Mouse (Mus musculus) stomach, embryonic 14.5 days (tissue): ENCODE data around the gene Gm49396. TPM values are rescaled to one million over a fixed set of nuclear protein-coding genes. Genes with fewer than 3 reads are reported as not detected.

Experiments
- ATAC-seq: fragments of 200-750 bp; cut with Nextera tagmentation; 2 replicates; pipeline ENCODE4 v1.8.0; 2017; ENCODE audit warnings: low read depth, moderate TSS enrichment; ENCODE audit not compliant: insufficient number of reproducible peaks, insufficient read depth, low FRiP score
- H3K27ac ChIP-seq: fragments of 300-500 bp; sonication (generic); 2 replicates; pipeline ENCODE4 v1.5.1; 2014; ENCODE audit warnings: mild to moderate bottlenecking, low read length, moderate library complexity, mixed read lengths
- H3K27me3 ChIP-seq: fragments of 300-500 bp; sonication (generic); 2 replicates; pipeline ENCODE4 v1.6.1; 2014; ENCODE audit warnings: low read length, control low read depth, mixed read lengths; ENCODE audit not compliant: control insufficient read depth, insufficient read depth
- H3K36me3 ChIP-seq: fragments of 300-500 bp; sonication (generic); 2 replicates; pipeline ENCODE4 v1.6.1; 2014; ENCODE audit warnings: mild to moderate bottlenecking, control low read depth, low read length, moderate library complexity, mixed read lengths; ENCODE audit not compliant: control insufficient read depth, insufficient read depth
- H3K4me1 ChIP-seq: fragments of 300-500 bp; sonication (generic); 2 replicates; pipeline ENCODE4 v1.6.1; 2014; ENCODE audit warnings: low read length, control low read depth, mixed read lengths; ENCODE audit not compliant: control insufficient read depth, insufficient read depth
- H3K4me2 ChIP-seq: fragments of 300-500 bp; sonication (generic); replicated peaks from 2 replicates; pipeline ENCODE4 v1.6.1; 2014; ENCODE audit warnings: low read depth, low read length, control low read depth
- H3K4me3 ChIP-seq: fragments of 300-500 bp; sonication (generic); 2 replicates; pipeline ENCODE4 v1.5.1; 2014; ENCODE audit warnings: low read depth, low read length, control low read depth
- H3K9ac ChIP-seq: fragments of 300-500 bp; sonication (generic); replicated peaks from 2 replicates; pipeline ENCODE4 v1.6.1; 2014; ENCODE audit warnings: low read depth, mild to moderate bottlenecking, control low read depth, low read length, moderate library complexity, mixed read lengths
- H3K9me3 ChIP-seq: fragments of 300-500 bp; sonication (generic); 2 replicates; pipeline ENCODE4 v1.6.1; 2016; ENCODE audit warnings: low read depth, low read length, control low read depth; ENCODE audit not compliant: control insufficient read depth
- WGBS: fragments of 180-500 bp; shearing (Covaris S2); extraction: QIAGEN DNeasy Blood & Tissue Kit; methylation state at CpG from one replicate; pipeline ENCODE4 v1.1.7; 2014; 5-methylcytosine and 5-hydroxymethylcytosine counted together
- polyA plus RNA-seq: library from polyadenylated mRNA; unstranded; fragments of >200 nt; fragmentation: Nextera tagmentation; extraction: Ambion mirVana; gene quantifications from 2 replicates; pipeline ENCODE4 v1.2.1, GENCODE M21; 2014

Gene Gm49396
- polyA plus RNA-seq, 1 experiment from 2014 or later: 10.0 TPM

- ATAC-seq: peak; percentile 6
- 1% methylated on average over 65 of the region's 67 CpGs for WGBS
- Histone ChIP-seq H3K9me3 (no peaks in the 10 kb centered on the region), H3K4me1 (peaks cover 17% of the 10 kb centered on the region; the same call in 1 of the 2 replicates), H3K27ac (peak overlapping the region; percentile 91), H3K27me3 (no peaks in the 10 kb centered on the region), H3K4me3 (peak overlapping the region; percentile 91), H3K9ac (peak overlapping the region; percentile 90), H3K4me2 (peak overlapping the region; percentile 94), H3K36me3 (peaks cover 37% of the 10 kb centered on the region)
Measured at GRCm38 (mm10) chr7:30587842-30588667, 24.9 kb downstream of the Gm49396 start.

GRCm38 (mm10) chr7:30588676-30589434 lies 25.7 kb downstream of the Gm49396 start, which contains the start of gene Kmt2b:
Gene Kmt2b, minus strand, starts transcription at chr7:30588726.
- Histone ChIP-seq H3K27me3 (no peaks in the 10 kb centered on the region), H3K4me2 (peak within 1 kb of the TSS; percentile 94), H3K4me3 (peak within 1 kb of the TSS; percentile 91), H3K4me1 (peaks cover 17% of the 10 kb centered on the region; the same call in 1 of the 2 replicates), H3K9me3 (no peaks in the 10 kb centered on the region), H3K36me3 (peaks cover 29% of the 10 kb centered on the region), H3K9ac (peak within 1 kb of the TSS; percentile 90), H3K27ac (peak within 1 kb of the TSS; percentile 91)
- peak; percentile 96 for ATAC-seq
- WGBS: 0% methylated on average over 48 of the region's 68 CpGs

GRCm38 (mm10) chr7:30589435-30590301 lies 26.5 kb downstream of the Gm49396 start:
- ATAC-seq: peak; percentile 60
- H3K9ac ChIP-seq: no peak overlapping the region
- no peaks in the 10 kb centered on the region for H3K9me3 ChIP-seq
- peak overlapping the region; percentile 64; the same call in 1 of the 2 replicates for H3K27ac ChIP-seq
- peaks cover 20% of the 10 kb centered on the region for H3K36me3 ChIP-seq
- no peaks in the 10 kb centered on the region for H3K27me3 ChIP-seq
- H3K4me3 ChIP-seq: peak overlapping the region; percentile 91
- peaks cover 17% of the 10 kb centered on the region; the same call in 1 of the 2 replicates for H3K4me1 ChIP-seq
- WGBS: 24% methylated on average over 40 of the region's 40 CpGs
- peak overlapping the region; percentile 54 for H3K4me2 ChIP-seq

GRCm38 (mm10) chr7:30590927-30591604 lies 27.9 kb downstream of the Gm49396 start:
- no peak overlapping the region for H3K9ac ChIP-seq

GRCm38 (mm10) chr7:30591605-30591951 lies 28.4 kb downstream of the Gm49396 start:
- H3K4me3 ChIP-seq: no peak overlapping the region
- no peak overlapping the region for H3K4me2 ChIP-seq
- no peak for ATAC-seq
- peaks cover 15% of the 10 kb centered on the region; the same call in 1 of the 2 replicates for H3K4me1 ChIP-seq
- no peak overlapping the region for H3K9ac ChIP-seq
- H3K9me3 ChIP-seq: no peaks in the 10 kb centered on the region
- H3K27ac ChIP-seq: no peak overlapping the region
- H3K36me3 ChIP-seq: peaks cover 1% of the 10 kb centered on the region; the same call in 1 of the 2 replicates
- WGBS: 68% methylated on average over 4 of the region's 4 CpGs
- no peaks in the 10 kb centered on the region for H3K27me3 ChIP-seq

More at GRCm38 (mm10) chr7:30590927-30591604, 27.9 kb downstream of the Gm49396 start:
- no peak for ATAC-seq
- WGBS: 84% methylated on average over 9 of the region's 9 CpGs
- H3K9me3 ChIP-seq: no peaks in the 10 kb centered on the region
- H3K27me3 ChIP-seq: no peaks in the 10 kb centered on the region
- no peak overlapping the region for H3K27ac ChIP-seq
- H3K4me1 ChIP-seq: peaks cover 17% of the 10 kb centered on the region; the same call in 1 of the 2 replicates
- H3K4me3 ChIP-seq: no peak overlapping the region
- H3K4me2 ChIP-seq: no peak overlapping the region
- peaks cover 6% of the 10 kb centered on the region for H3K36me3 ChIP-seq

- Histone ChIP-seq H3K36me3 (no peaks in the 10 kb centered on the region), H3K4me2 (no peak overlapping the region), H3K9me3 (no peaks in the 10 kb centered on the region), H3K27me3 (no peaks in the 10 kb centered on the region), H3K27ac (no peak overlapping the region), H3K4me1 (peaks cover 5% of the 10 kb centered on the region; the same call in 1 of the 2 replicates), H3K9ac (no peak overlapping the region), H3K4me3 (no peak overlapping the region)
- no peak for ATAC-seq
- 45% methylated on average over 5 of the region's 5 CpGs for WGBS
Measured at GRCm38 (mm10) chr7:30592772-30593423, 29.8 kb downstream of the Gm49396 start.

- peaks cover 5% of the 10 kb centered on the region; the same call in 1 of the 2 replicates for H3K4me1 ChIP-seq
- 76% methylated on average over 10 of the region's 10 CpGs for WGBS
- no peaks in the 10 kb centered on the region for H3K27me3 ChIP-seq
- H3K9ac ChIP-seq: no peak overlapping the region
- ATAC-seq: no peak
- no peak overlapping the region for H3K4me2 ChIP-seq
- H3K27ac ChIP-seq: no peak overlapping the region
- no peak overlapping the region for H3K4me3 ChIP-seq
- no peaks in the 10 kb centered on the region for H3K9me3 ChIP-seq
- no peaks in the 10 kb centered on the region for H3K36me3 ChIP-seq
Measured at GRCm38 (mm10) chr7:30593579-30594509, 30.7 kb downstream of the Gm49396 start.
